Mouse (Mus musculus) ES-E14 (cell line): ENCODE results near the gene Eif2ak4.

Experiments
- CHD2 ChIP-seq: IDR thresholded peaks from 2 replicates; pipeline ENCODE4 v1.6.1; 2014; ENCODE audit warnings: mild to moderate bottlenecking, low read depth, low read length, inconsistent platforms
- HCFC1 ChIP-seq: IDR thresholded peaks from 2 replicates; pipeline ENCODE4 v1.6.1; 2012; ENCODE audit warnings: low read length, inconsistent platforms, borderline replicate concordance; ENCODE audit not compliant: insufficient read depth
- MAFK ChIP-seq: IDR thresholded peaks from 2 replicates; pipeline ENCODE4 v1.6.1; 2014; ENCODE audit warnings: mild to moderate bottlenecking, low read depth, low read length, inconsistent platforms; ENCODE audit not compliant: insufficient read depth
- ZNF384 ChIP-seq: IDR thresholded peaks from 2 replicates; pipeline ENCODE4 v1.6.1; 2012; ENCODE audit warnings: low read depth, low read length, inconsistent platforms

- TF ChIP-seq HCFC1 (no peak), MAFK (no peak), CHD2 (no peak), ZNF384 (no peak)
Measured at GRCm38 (mm10) chr2:118448181-118448580, 59.8 kb downstream of the Eif2ak4 start.
